Mouse (Mus musculus) stomach, embryonic 14.5 days (tissue): Measurements from ENCODE around the gene Plekhd1. TPM values are rescaled to one million over a fixed set of nuclear protein-coding genes. Genes with fewer than 3 reads are reported as not detected.

Experiments
- ATAC-seq: fragments of 200-750 bp; cut with Nextera tagmentation; 2 replicates; pipeline ENCODE4 v1.8.0; 2017; ENCODE audit warnings: low read depth, moderate TSS enrichment; ENCODE audit not compliant: insufficient number of reproducible peaks, insufficient read depth, low FRiP score
- H3K27ac ChIP-seq: fragments of 300-500 bp; sonication (generic); 2 replicates; pipeline ENCODE4 v1.5.1; 2014; ENCODE audit warnings: mild to moderate bottlenecking, low read length, moderate library complexity, mixed read lengths
- H3K27me3 ChIP-seq: fragments of 300-500 bp; sonication (generic); 2 replicates; pipeline ENCODE4 v1.6.1; 2014; ENCODE audit warnings: low read length, control low read depth, mixed read lengths; ENCODE audit not compliant: control insufficient read depth, insufficient read depth
- H3K36me3 ChIP-seq: fragments of 300-500 bp; sonication (generic); 2 replicates; pipeline ENCODE4 v1.6.1; 2014; ENCODE audit warnings: mild to moderate bottlenecking, control low read depth, low read length, moderate library complexity, mixed read lengths; ENCODE audit not compliant: control insufficient read depth, insufficient read depth
- H3K4me1 ChIP-seq: fragments of 300-500 bp; sonication (generic); 2 replicates; pipeline ENCODE4 v1.6.1; 2014; ENCODE audit warnings: low read length, control low read depth, mixed read lengths; ENCODE audit not compliant: control insufficient read depth, insufficient read depth
- H3K4me2 ChIP-seq: fragments of 300-500 bp; sonication (generic); replicated peaks from 2 replicates; pipeline ENCODE4 v1.6.1; 2014; ENCODE audit warnings: low read depth, low read length, control low read depth
- H3K4me3 ChIP-seq: fragments of 300-500 bp; sonication (generic); 2 replicates; pipeline ENCODE4 v1.5.1; 2014; ENCODE audit warnings: low read depth, low read length, control low read depth
- H3K9ac ChIP-seq: fragments of 300-500 bp; sonication (generic); replicated peaks from 2 replicates; pipeline ENCODE4 v1.6.1; 2014; ENCODE audit warnings: low read depth, mild to moderate bottlenecking, control low read depth, low read length, moderate library complexity, mixed read lengths
- H3K9me3 ChIP-seq: fragments of 300-500 bp; sonication (generic); 2 replicates; pipeline ENCODE4 v1.6.1; 2016; ENCODE audit warnings: low read depth, low read length, control low read depth; ENCODE audit not compliant: control insufficient read depth
- WGBS: fragments of 180-500 bp; shearing (Covaris S2); extraction: QIAGEN DNeasy Blood & Tissue Kit; methylation state at CpG from one replicate; pipeline ENCODE4 v1.1.7; 2014; 5-methylcytosine and 5-hydroxymethylcytosine counted together
- polyA plus RNA-seq: library from polyadenylated mRNA; unstranded; fragments of >200 nt; fragmentation: Nextera tagmentation; extraction: Ambion mirVana; gene quantifications from 2 replicates; pipeline ENCODE4 v1.2.1, GENCODE M21; 2014

Gene Plekhd1
- polyA plus RNA-seq, 1 experiment from 2014 or later = 6.5 TPM

DNA sequence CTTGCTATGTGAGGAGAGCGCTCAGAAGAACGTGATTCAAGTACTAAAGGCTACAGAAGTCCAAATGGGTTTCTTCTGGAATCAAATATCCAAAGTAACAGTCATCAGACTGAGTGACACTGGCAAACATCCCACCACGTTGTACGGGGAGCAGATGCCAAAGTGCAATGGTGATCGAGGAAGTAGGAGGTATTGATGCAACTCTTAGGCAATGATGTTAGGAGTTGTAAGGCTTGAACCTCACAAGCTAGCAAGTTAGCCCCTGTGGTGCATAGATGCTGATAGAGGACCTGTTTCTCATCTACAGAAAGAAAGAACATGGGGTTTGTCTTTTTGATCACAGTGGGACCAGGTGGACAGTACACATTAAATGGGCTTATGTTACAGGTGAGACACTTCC is 70.6 kb downstream of the Plekhd1 start:
- H3K36me3 ChIP-seq = no peaks in the 10 kb centered on the region
- H3K27ac ChIP-seq = no peak overlapping the region
- no peak for ATAC-seq
- H3K27me3 ChIP-seq = peaks cover 20% of the 10 kb centered on the region
- no peaks in the 10 kb centered on the region for H3K9me3 ChIP-seq
- 85% methylated on average over 5 of the region's 5 CpGs for WGBS
- no peak overlapping the region for H3K4me3 ChIP-seq
- peaks cover 16% of the 10 kb centered on the region for H3K4me1 ChIP-seq
- H3K9ac ChIP-seq = no peak overlapping the region
- no peak overlapping the region for H3K4me2 ChIP-seq

DNA sequence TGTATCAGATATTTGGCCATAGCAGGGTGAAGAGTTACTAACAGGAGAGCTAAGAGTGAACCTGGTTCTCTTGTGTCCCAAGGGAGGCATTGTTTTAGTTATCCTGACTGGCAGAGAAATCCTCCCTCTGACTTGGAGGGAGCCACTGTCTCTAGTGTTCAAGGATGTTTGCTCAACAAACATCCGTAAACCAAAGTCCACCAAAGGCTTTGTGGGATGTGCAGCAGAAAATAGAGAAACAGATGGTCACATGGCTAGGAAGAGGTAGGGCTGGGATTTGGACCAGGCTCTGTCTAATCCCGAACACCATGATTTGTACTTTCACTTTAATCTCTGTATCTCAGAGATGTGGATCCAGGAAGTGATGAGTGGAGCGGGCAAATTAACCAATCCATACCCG is 71.7 kb downstream of the Plekhd1 start:
- no peaks in the 10 kb centered on the region for H3K36me3 ChIP-seq
- ATAC-seq = no peak

DNA sequence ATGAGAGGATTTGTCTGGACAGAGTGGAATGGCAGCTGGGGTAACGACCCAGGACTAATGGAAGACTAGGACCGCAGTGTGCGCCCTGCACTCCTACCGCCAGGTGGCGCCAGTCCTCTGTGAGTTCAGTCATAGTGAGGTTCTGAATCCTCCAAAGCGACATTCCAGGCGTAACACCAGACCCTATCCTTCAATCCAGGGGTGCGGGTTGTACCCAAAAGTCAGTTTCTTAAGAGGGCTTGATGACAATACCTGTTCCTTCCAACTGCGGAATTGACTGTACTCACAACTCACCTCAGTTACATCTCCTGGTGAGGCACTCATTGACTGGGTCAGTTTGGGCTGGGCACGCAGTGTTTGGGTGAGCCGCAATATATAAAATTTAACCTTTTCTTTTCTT is 77.3 kb downstream of the Plekhd1 start:
- Histone ChIP-seq H3K4me3 (no peak overlapping the region), H3K4me1 (no peaks in the 10 kb centered on the region), H3K27me3 (no peaks in the 10 kb centered on the region), H3K9me3 (no peaks in the 10 kb centered on the region), H3K4me2 (no peak overlapping the region), H3K36me3 (no peaks in the 10 kb centered on the region), H3K9ac (no peak overlapping the region), H3K27ac (no peak overlapping the region)
- ATAC-seq = no peak
- WGBS = 19% methylated on average over 11 of the region's 11 CpGs

More for the DNA sequence above, 71.7 kb downstream of the Plekhd1 start:
- H3K9ac ChIP-seq = no peak overlapping the region
- peaks cover 11% of the 10 kb centered on the region for H3K27me3 ChIP-seq
- H3K4me3 ChIP-seq = no peak overlapping the region
- no peak overlapping the region for H3K4me2 ChIP-seq
- H3K9me3 ChIP-seq = no peaks in the 10 kb centered on the region
- no peak overlapping the region for H3K27ac ChIP-seq
- H3K4me1 ChIP-seq = peaks cover 8% of the 10 kb centered on the region
- 77% methylated on average over 4 of the region's 4 CpGs for WGBS

Other genes starting within 250 kb of the Plekhd1 start
- 33.0 and 34.4 TPM in 2 replicates for gene Exd2, start 229.5 kb upstream of the Plekhd1 start, polyA plus RNA-seq
- gene Galnt16, start 174.3 kb upstream of the Plekhd1 start, polyA plus RNA-seq = 10.8 and 11.3 TPM in 2 replicates
- 27.0 and 32.0 TPM in 2 replicates for gene Slc39a9, start 48.7 kb upstream of the Plekhd1 start, polyA plus RNA-seq
- gene Erh, start 48.2 kb upstream of the Plekhd1 start, polyA plus RNA-seq = 250 and 271 TPM in 2 replicates
- gene Ccdc177, start 68.1 kb downstream of the Plekhd1 start, polyA plus RNA-seq = 0.25 and 0.26 TPM in 2 replicates
- 20.8 and 22.6 TPM in 2 replicates for gene Susd6, start 97.9 kb downstream of the Plekhd1 start, polyA plus RNA-seq